Mouse (Mus musculus) C2C12 (cell line): ENCODE measurements at regions not wholly inside any gene's neighbourhood (a gene's known extent, or its start where the extent isn't known, plus 50 kb on each side); places are given as distances from the start of the nearest gene placed in this dataset.

Experiments
- CEBPB ChIP-seq: IDR thresholded peaks from one replicate; pipeline ENCODE4 v1.6.1; 2011; ENCODE audit warnings: low read depth, mild to moderate bottlenecking, control low read depth, moderate library complexity
- CTCF ChIP-seq: IDR thresholded peaks from one replicate; pipeline ENCODE4 v1.5.1; 2011; ENCODE audit not compliant: control insufficient read depth, insufficient read depth, insufficient read length
- MYOG ChIP-seq: IDR thresholded peaks from one replicate; pipeline ENCODE4 v1.6.1; 2011; ENCODE audit not compliant: control insufficient read depth, insufficient read length; ENCODE audit errors: extremely low read depth

- no peak for TF ChIP-seq CTCF
- TF ChIP-seq MYOG = no peak
- TF ChIP-seq CEBPB = no peak
These were observed 257.4 kb upstream of the Spred2 start for GRCm38 (mm10) chr11:19666732-19667131.
